Comparison of ENCODE assay signal across 10 mouse cellular contexts in the genomic region with DNA sequence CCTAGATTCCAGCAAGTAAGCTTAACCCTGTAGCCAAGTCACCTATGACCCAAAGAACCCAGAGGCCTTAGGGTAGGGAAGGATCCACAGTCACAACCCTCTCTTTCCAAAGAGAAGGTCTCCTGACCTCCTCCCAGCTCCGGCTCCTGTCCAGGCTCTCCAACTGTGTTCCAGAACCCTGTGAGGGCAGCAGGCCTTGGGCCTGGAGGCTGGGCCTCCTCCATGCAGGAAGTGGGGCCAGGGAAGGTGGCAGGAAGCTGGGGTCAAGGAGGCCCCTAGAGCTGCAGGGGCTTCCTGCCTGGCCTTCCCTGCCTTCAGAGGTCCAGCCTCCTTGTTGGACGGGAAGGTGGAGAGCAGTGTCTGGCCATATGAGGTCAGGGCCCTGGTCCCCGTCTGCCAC. TPM values are rescaled to one million over a fixed set of nuclear protein-coding genes. Genes with fewer than 3 reads are reported as not detected.
DNase-seq lines count a peak whose midpoint lies in the region; ATAC-seq and TF ChIP-seq lines count a peak whose summit lies in the region.
"Had no signal": no experiment of that assay in that cellular context is flagged by ENCODE, and none has a peak within 500 bp of the region (broad histone marks: within the 10 kb centered on the region; RNA-seq: fewer than 3 reads in every experiment).

No protein-coding gene starts in this region.

- peaks cover 100% of the 10 kb centered on the region for H3K36me3 ChIP-seq in embryonic facial prominence, embryonic 10.5 days (replicated peaks)
- H3K36me3 ChIP-seq in hindbrain, embryonic 14.5 days (replicated peaks; ENCODE audit: control insufficient read depth, insufficient read depth) = peaks cover 90% of the 10 kb centered on the region
- no peaks in the 10 kb centered on the region for H3K36me3 ChIP-seq in liver, adult 2 months (ENCODE audit: control insufficient read depth, insufficient read depth, low read length)
- H3K36me3 ChIP-seq in thymus, adult 2 months (ENCODE audit: control insufficient read depth, insufficient read depth, low read length) = no peaks in the 10 kb centered on the region

- H3K79me2 ChIP-seq in liver, adult 2 months (ENCODE audit: control insufficient read depth, insufficient read depth, low read length) = no peaks in the 10 kb centered on the region

- H3K4me2 ChIP-seq in hindbrain, embryonic 14.5 days (replicated peaks) = no peak overlapping the region
- H3K4me2 ChIP-seq: embryonic facial prominence, embryonic 15.5 days had no signal

- H3K27me3 ChIP-seq in embryonic facial prominence, embryonic 10.5 days (replicated peaks; ENCODE audit: low read depth, poor library complexity, severe bottlenecking) = no peaks in the 10 kb centered on the region
- no peaks in the 10 kb centered on the region for H3K27me3 ChIP-seq in hindbrain, embryonic 14.5 days (ENCODE audit: control insufficient read depth, insufficient read depth, low read length)
- no peaks in the 10 kb centered on the region for H3K27me3 ChIP-seq in liver, adult 2 months (ENCODE audit: control insufficient read depth, insufficient read depth, low read length)
- no peaks in the 10 kb centered on the region for H3K27me3 ChIP-seq in thymus, adult 2 months (ENCODE audit: control insufficient read depth, insufficient read depth, low read length)
- H3K27me3 ChIP-seq: embryonic facial prominence, embryonic 15.5 days had no signal

- H3K4me1 ChIP-seq in embryonic facial prominence, embryonic 10.5 days = peaks cover 44% of the 10 kb centered on the region
- peaks cover 28% of the 10 kb centered on the region for H3K4me1 ChIP-seq in hindbrain, embryonic 14.5 days (replicated peaks; ENCODE audit: control insufficient read depth, insufficient read depth, low read length)
- H3K4me1 ChIP-seq in liver, adult 2 months (ENCODE audit: control insufficient read depth, insufficient read depth, low read length) = peaks cover 14% of the 10 kb centered on the region
- no peaks in the 10 kb centered on the region for H3K4me1 ChIP-seq in thymus, adult 2 months (replicated peaks; ENCODE audit: control insufficient read depth, insufficient read depth, low read length)

- TF ChIP-seq CTCF in liver, adult 2 months (IDR thresholded peaks at IDR 0.05; ENCODE audit: low read depth, low read length) = no peak
- TF ChIP-seq CTCF in thymus, adult 2 months (IDR thresholded peaks at IDR 0.05; ENCODE audit: borderline replicate concordance, control insufficient read depth, extremely low read depth, insufficient read depth, low read length, poor library complexity) = no peak

- no peak for ATAC-seq in hindbrain, embryonic 14.5 days (ENCODE audit: low FRiP score)
- ATAC-seq in erythroid progenitor cell, adult 5-6 weeks (replicated peaks; ENCODE audit: low FRiP score, poor library complexity, severe bottlenecking) = no peak

- H3K4me3 ChIP-seq in embryonic facial prominence, embryonic 10.5 days = peak overlapping the region; percentile 31
- H3K4me3 ChIP-seq in hindbrain, embryonic 14.5 days (replicated peaks; ENCODE audit: low read length) = no peak overlapping the region
- H3K4me3 ChIP-seq in liver, adult 2 months (ENCODE audit: insufficient read depth, low read depth, low read length) = no peak overlapping the region
- no peak overlapping the region for H3K4me3 ChIP-seq in thymus, adult 2 months (ENCODE audit: control insufficient read depth, insufficient read depth, low read length)
- H3K4me3 ChIP-seq: embryonic facial prominence, embryonic 15.5 days had no signal

- no peaks in the 10 kb centered on the region for H3K9me3 ChIP-seq in embryonic facial prominence, embryonic 10.5 days
- no peaks in the 10 kb centered on the region for H3K9me3 ChIP-seq in hindbrain, embryonic 14.5 days (ENCODE audit: control insufficient read depth, low read length)
- H3K9me3 ChIP-seq: embryonic facial prominence, embryonic 15.5 days had no signal

- no peak overlapping the region for H3K9ac ChIP-seq in hindbrain, embryonic 14.5 days
- H3K9ac ChIP-seq in liver, adult 2 months (ENCODE audit: low read depth, low read length) = peak overlapping the region; percentile 1; the same call in 1 of the 2 replicates
- H3K9ac ChIP-seq: embryonic facial prominence, embryonic 15.5 days had no signal

- no peak for TF ChIP-seq POLR2A in liver, adult 2 months (IDR thresholded peaks at IDR 0.05; ENCODE audit: extremely low read depth, insufficient read depth, low read length)
- TF ChIP-seq POLR2A in thymus, adult 2 months (IDR thresholded peaks at IDR 0.05; ENCODE audit: control insufficient read depth, extremely low read depth, insufficient read depth, low read length, poor library complexity) = no peak

- peak overlapping the region; percentile 72 for H3K27ac ChIP-seq in embryonic facial prominence, embryonic 10.5 days (replicated peaks)
- H3K27ac ChIP-seq in hindbrain, embryonic 14.5 days = peak overlapping the region; percentile 80
- H3K27ac ChIP-seq in liver, adult 2 months (replicated peaks; ENCODE audit: insufficient read depth, low read depth, low read length) = peak overlapping the region; percentile 39
- no peak overlapping the region for H3K27ac ChIP-seq in thymus, adult 2 months (ENCODE audit: control insufficient read depth, insufficient read depth, low read length)
- H3K27ac ChIP-seq: embryonic facial prominence, embryonic 15.5 days; macrophage had no signal

- WGBS in embryonic facial prominence, embryonic 10.5 days = 44% methylated on average over 3 of the region's 3 CpGs
- WGBS in hindbrain, embryonic 14.5 days = 84% methylated on average over 3 of the region's 3 CpGs
- WGBS in liver, adult 2 months = 26% methylated on average over 3 of the region's 3 CpGs
- WGBS in thymus, adult 2 months = 90% methylated on average over 3 of the region's 3 CpGs

- DNase-seq in adrenal gland, postnatal 14 days = peak; percentile 73
- DNase-seq in embryonic facial prominence, embryonic 10.5 days (ENCODE audit: low spot score) = peak; percentile 56
- DNase-seq in hindbrain, embryonic 14.5 days (ENCODE audit: low spot score) = no peak
- DNase-seq in liver, adult 2 months (ENCODE audit: extremely low read depth, low read depth, low spot score) = peak; percentile 97
- DNase-seq in thymus, adult 2 months = no peak
- DNase-seq in layer of hippocampus, postnatal 36 days = no peak
- DNase-seq in cerebellum, adult 11-12 months = no peak

RNA-seq across cellular contexts. Expression of a gene that starts 48.5 kb away (rescaled TPM):
- 12.4 and 17.2 TPM in 2 replicates for total RNA-seq in adrenal gland, postnatal 14 days (2021)
- polyA plus RNA-seq in embryonic facial prominence, embryonic 10.5 days (2016; fragmentation: Nextera tagmentation; extraction: Ambion mirVana) = 18.0 and 18.4 TPM in 2 replicates
- polyA plus RNA-seq in hindbrain, embryonic 14.5 days (2014; fragmentation: Nextera tagmentation; extraction: Ambion mirVana) = 15.9 and 16.3 TPM in 2 replicates
- 1.2 and 1.5 TPM in 2 replicates for total RNA-seq in liver, adult 2 months (2014; rRNA removed)
- 3.4 and 3.5 TPM in 2 replicates for polyA plus RNA-seq in liver, adult 2 months (2012; rRNA removed)
- total RNA-seq in erythroid progenitor cell, adult 5-6 weeks (2015; ENCODE audit: low replicate concordance) = 2.5 and 2.9 TPM in 2 replicates
- total RNA-seq in erythroid progenitor cell, adult 5-6 weeks (2017; ENCODE audit: low replicate concordance) = 1.4 TPM in 2 replicates
- polyA plus RNA-seq in thymus, adult 2 months (2012; rRNA removed) = 11.0 and 15.1 TPM in 2 replicates
- total RNA-seq in layer of hippocampus, postnatal 36 days (2021) = 10 to 100 TPM; 19.6 to 20.0 TPM

Comparison
In these comparisons a context has a peak if more than half of its experiments do, and no peak if none do; other contexts are left out.
1. DNase-seq: peak in adrenal gland, postnatal 14 days (single experiment), embryonic facial prominence, embryonic 10.5 days (single experiment) and liver, adult 2 months (single experiment); none in hindbrain, embryonic 14.5 days (single experiment), thymus, adult 2 months (single experiment), layer of hippocampus, postnatal 36 days (0 of 2) and cerebellum, adult 11-12 months (single experiment).